Mouse (Mus musculus): Measurements from ENCODE around the gene Tead1.

- no peak for TF ChIP-seq CTCF (IDR thresholded peaks at IDR 0.05; ENCODE audit: insufficient read depth, low read depth, low read length)
- no peak for TF ChIP-seq POLR2A (IDR thresholded peaks at IDR 0.05; ENCODE audit: insufficient read depth, low read depth, low read length)
Observed at GRCm38 (mm10) chr7:112831446-112831845, 152.3 kb downstream of the Tead1 start.
